Mouse (Mus musculus) embryonic facial prominence, embryonic 12.5 days (tissue): ENCODE measurements around the gene Ces1b. TPM values are rescaled to one million over a fixed set of nuclear protein-coding genes. Genes with fewer than 3 reads are reported as not detected.

Experiments
- ATAC-seq: fragments of 200-750 bp; cut with Nextera tagmentation; 2 replicates; pipeline ENCODE4 v1.8.0; 2017; ENCODE audit not compliant: insufficient number of reproducible peaks, insufficient read depth, low FRiP score, low TSS enrichment
- H3K27ac ChIP-seq: fragments of 300-500 bp; sonication (generic); 2 replicates; pipeline ENCODE4 v1.5.1; 2016; ENCODE audit warnings: mild to moderate bottlenecking
- H3K27me3 ChIP-seq: fragments of 300-500 bp; sonication (generic); 2 replicates; pipeline ENCODE4 v1.6.1; 2016; ENCODE audit warnings: mild to moderate bottlenecking, moderate library complexity
- H3K36me3 ChIP-seq: fragments of 300-500 bp; sonication (generic); 2 replicates; pipeline ENCODE4 v1.6.1; 2016; ENCODE audit warnings: mild to moderate bottlenecking
- H3K4me1 ChIP-seq: fragments of 300-500 bp; sonication (generic); 2 replicates; pipeline ENCODE4 v1.6.1; 2016
- H3K4me2 ChIP-seq: fragments of 300-500 bp; sonication (generic); replicated peaks from 2 replicates; pipeline ENCODE4 v1.6.1; 2016; ENCODE audit warnings: mild to moderate bottlenecking, moderate library complexity
- H3K4me3 ChIP-seq: fragments of 300-500 bp; sonication (generic); 2 replicates; pipeline ENCODE4 v1.5.1; 2016; ENCODE audit warnings: mild to moderate bottlenecking
- H3K9ac ChIP-seq: fragments of 300-500 bp; sonication (generic); 2 replicates; pipeline ENCODE4 v1.6.1; 2016; ENCODE audit warnings: mild to moderate bottlenecking, moderate library complexity
- H3K9me3 ChIP-seq: fragments of 300-500 bp; sonication (generic); 2 replicates; pipeline ENCODE4 v1.6.1; 2016; ENCODE audit warnings: mild to moderate bottlenecking, moderate library complexity
- WGBS: fragments of 180-500 bp; shearing (Covaris S2); methylation state at CpG from one replicate; pipeline ENCODE4 v1.1.7; 2016; 5-methylcytosine and 5-hydroxymethylcytosine counted together
- polyA plus RNA-seq: library from polyadenylated mRNA; unstranded; fragments of >200 nt; fragmentation: Nextera tagmentation; extraction: Ambion mirVana; gene quantifications from 2 replicates; pipeline ENCODE4 v1.2.1, GENCODE M21; 2016

Gene Ces1b
- polyA plus RNA-seq, 1 experiment from 2014 or later, result not detected

DNA sequence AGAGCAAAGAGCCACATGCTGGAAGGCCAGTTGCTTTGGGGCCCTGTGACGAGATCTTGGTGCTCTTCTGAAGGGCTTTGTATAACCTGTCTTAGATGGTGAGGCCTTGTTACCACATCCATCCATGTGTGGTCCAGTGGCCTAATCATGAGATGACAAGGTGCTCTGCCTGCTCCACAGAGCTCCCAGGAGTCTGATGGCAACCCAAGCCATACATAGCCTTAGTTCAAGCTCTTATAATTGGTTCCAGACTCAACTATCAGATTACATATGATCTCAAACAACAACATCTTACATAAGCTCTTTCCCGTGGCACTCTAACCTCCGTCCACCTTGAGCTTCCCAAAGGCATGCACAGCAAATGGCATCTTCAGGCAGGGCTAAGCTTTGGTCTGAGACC is 31.7 kb downstream of the Ces1b start, which contains the start of gene Ces1a:
Ces1a (minus strand) TSS at position 101 of the 400 bp plus-strand sequence.
- Histone ChIP-seq H3K36me3 (no peaks in the 10 kb centered on the region), H3K4me2 (no peak within 1 kb of the TSS), H3K27me3 (no peaks in the 10 kb centered on the region), H3K27ac (no peak within 1 kb of the TSS), H3K9me3 (no peaks in the 10 kb centered on the region), H3K4me3 (no peak within 1 kb of the TSS), H3K9ac (no peak within 1 kb of the TSS), H3K4me1 (peaks cover 8% of the 10 kb centered on the region)
- ATAC-seq, result no peak
- 34% methylated on average over 3 of the region's 3 CpGs for WGBS

DNA sequence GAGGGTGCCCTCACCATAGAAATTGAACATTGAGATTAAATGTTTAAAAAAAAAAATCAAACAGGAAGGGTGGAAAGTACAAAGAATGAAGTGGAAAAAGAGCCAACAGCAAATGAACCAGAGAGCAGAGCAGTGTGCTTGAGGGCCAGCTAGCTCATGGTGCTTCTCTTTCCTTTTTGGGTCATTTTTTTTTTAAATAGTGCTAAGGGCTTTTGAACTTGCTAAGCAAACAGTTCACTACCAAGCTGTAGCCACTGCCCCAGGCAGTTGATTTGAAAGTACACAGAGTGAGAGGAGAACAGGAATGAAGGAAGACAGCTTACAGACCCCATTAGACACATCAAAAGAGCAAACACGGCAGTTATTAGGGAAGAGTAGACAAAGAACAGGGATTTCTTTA is 36.7 kb downstream of the Ces1b start:
- ATAC-seq, result no peak
- Histone ChIP-seq H3K27ac (no peak overlapping the region), H3K4me2 (no peak overlapping the region), H3K4me1 (peaks cover 9% of the 10 kb centered on the region), H3K9me3 (no peaks in the 10 kb centered on the region), H3K4me3 (no peak overlapping the region), H3K36me3 (no peaks in the 10 kb centered on the region), H3K27me3 (no peaks in the 10 kb centered on the region), H3K9ac (no peak overlapping the region)
- WGBS, result 17% methylated on average over 1 of the region's 1 CpGs

DNA sequence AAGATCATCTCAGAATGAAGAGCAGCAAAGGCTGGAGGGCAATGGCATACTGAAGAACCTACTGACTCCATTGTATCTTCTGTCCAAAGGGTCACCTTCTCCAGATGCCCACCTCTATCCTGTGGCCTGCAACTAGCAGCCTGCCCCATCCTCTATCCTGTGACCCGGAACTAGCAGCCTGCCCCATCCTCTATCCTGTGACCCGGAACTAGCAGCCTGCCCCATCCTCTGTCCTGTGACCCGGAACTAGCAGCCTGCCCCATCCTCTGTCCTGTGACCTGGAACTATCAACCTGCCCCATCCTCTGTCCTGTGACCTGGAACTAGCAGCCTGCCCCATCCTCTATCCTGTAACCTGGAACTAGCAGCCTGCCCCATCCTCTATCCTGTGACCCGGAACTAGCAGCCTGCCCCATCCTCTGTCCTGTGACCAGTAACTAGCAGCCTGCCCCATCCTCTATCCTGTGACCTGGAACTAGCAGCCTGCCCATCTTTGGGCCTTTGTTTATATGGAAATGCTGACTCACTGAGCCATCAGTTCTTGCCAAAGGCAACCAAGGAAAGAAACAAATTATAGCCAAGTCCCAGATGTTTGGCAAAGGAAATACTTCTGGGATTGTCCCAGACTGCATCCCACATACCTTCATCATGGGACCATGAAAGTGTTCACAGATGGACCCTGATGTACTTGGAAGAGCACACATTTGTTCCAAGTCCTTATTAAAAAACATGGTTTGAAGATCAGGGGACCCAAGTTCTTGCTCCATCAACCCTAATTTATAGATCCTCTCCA is 38.8 kb downstream of the Ces1b start:
- ATAC-seq, result no peak
- no peak overlapping the region for H3K4me3 ChIP-seq
- WGBS, result 81% methylated on average over 4 of the region's 4 CpGs
- no peaks in the 10 kb centered on the region for H3K9me3 ChIP-seq
- H3K4me2 ChIP-seq, result no peak overlapping the region
- no peak overlapping the region for H3K9ac ChIP-seq
- H3K4me1 ChIP-seq, result peaks cover 6% of the 10 kb centered on the region; the same call in 1 of the 2 replicates
- no peaks in the 10 kb centered on the region for H3K36me3 ChIP-seq
- no peak overlapping the region for H3K27ac ChIP-seq
- H3K27me3 ChIP-seq, result no peaks in the 10 kb centered on the region

DNA sequence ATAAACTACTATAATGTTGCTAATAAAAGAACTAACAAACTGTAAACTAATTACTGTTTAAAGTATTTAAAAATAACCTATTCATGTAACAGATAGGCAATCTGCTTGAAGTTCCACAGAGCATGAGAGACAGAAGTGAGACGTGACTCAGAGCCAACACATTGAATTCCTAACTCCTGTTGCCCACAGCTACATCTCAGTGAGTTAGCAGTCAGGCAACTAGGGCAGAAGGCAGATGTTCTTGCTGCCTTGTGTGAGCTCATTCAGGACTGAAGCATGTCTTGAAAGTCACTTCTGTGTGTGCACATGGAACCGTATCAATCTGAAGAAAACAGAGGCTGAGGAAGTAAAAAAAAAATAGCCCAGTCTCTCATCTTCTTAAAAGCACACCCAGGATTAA is 39.6 kb downstream of the Ces1b start:
- WGBS, result 79% methylated on average over 2 of the region's 2 CpGs
- no peak overlapping the region for H3K27ac ChIP-seq
- H3K36me3 ChIP-seq, result no peaks in the 10 kb centered on the region
- no peak overlapping the region for H3K9ac ChIP-seq
- ATAC-seq, result no peak
- H3K4me1 ChIP-seq, result peaks cover 6% of the 10 kb centered on the region; the same call in 1 of the 2 replicates
- H3K4me2 ChIP-seq, result no peak overlapping the region
- H3K4me3 ChIP-seq, result no peak overlapping the region
- no peaks in the 10 kb centered on the region for H3K9me3 ChIP-seq
- H3K27me3 ChIP-seq, result no peaks in the 10 kb centered on the region

DNA sequence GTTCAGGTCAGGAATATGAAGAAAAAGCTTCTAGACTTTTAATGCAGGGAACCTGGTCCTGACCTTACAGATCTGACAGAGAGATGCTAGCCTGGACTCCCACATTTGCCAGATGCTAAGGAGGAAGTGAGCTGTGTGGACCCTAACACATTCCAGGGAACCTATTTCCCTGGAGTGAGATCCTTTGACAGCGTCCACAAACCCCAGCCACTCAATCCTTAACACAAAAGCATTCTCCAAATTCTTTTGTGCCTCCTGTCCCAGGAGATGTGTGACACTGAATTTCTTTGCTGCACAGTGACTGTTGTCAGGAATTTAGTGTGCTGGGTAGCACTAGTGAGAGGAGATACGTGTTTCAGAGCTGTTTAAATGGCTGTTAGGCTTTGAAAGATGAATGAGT is 41.0 kb downstream of the Ces1b start:
- no peaks in the 10 kb centered on the region for H3K9me3 ChIP-seq
- no peaks in the 10 kb centered on the region for H3K36me3 ChIP-seq
- no peak overlapping the region for H3K27ac ChIP-seq
- no peak overlapping the region for H3K4me3 ChIP-seq
- no peak overlapping the region for H3K4me2 ChIP-seq
- no peaks in the 10 kb centered on the region for H3K27me3 ChIP-seq
- no peak for ATAC-seq
- H3K9ac ChIP-seq, result no peak overlapping the region
- WGBS, result 10% methylated on average over 2 of the region's 2 CpGs
- peaks cover 6% of the 10 kb centered on the region; the same call in 1 of the 2 replicates for H3K4me1 ChIP-seq

DNA sequence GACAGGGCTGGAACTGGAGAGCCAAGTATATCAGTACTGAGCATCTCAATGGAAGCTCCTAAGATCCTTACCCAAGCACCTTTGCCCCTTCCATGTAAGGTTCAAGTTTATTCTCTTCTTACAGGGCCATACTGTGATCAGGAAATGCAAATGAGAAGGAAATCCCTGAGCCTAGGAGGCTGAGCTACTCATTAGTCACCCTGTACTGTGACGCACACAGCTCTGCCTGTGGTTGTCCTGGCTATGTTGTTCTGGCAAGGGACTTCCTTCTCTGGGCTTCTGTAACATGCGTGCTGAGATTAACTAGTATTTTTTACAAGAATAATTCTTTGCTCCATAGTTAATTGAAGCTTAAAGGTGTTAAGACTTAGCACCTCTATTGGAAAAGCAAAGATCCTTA is 49.2 kb downstream of the Ces1b start:
- Histone ChIP-seq H3K4me1 (no peaks in the 10 kb centered on the region), H3K9ac (no peak overlapping the region), H3K27ac (no peak overlapping the region), H3K36me3 (no peaks in the 10 kb centered on the region), H3K4me2 (no peak overlapping the region), H3K27me3 (no peaks in the 10 kb centered on the region), H3K4me3 (no peak overlapping the region), H3K9me3 (no peaks in the 10 kb centered on the region)
- ATAC-seq, result no peak
- 77% methylated on average over 2 of the region's 2 CpGs for WGBS

DNA sequence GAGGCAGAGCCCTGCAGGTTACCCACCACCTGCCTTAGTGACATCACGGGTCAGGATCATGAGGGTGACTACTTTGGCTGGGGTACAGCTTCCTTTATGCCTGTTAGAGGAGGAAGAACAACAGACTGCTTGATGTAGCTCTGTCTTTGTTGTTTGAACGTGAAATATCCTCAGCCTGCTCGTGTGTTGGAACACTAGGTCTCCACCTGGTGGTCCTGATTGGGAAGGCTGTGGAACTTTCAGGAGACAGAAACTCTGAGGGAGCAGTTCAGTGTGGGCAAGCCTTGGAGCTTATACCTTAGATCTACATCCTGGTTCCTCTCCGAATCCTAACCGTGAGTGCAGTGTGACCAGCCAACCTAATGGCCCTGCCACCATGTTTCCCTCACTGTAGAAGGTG is 58.1 kb downstream of the Ces1b start:
- no peaks in the 10 kb centered on the region for H3K36me3 ChIP-seq
- no peaks in the 10 kb centered on the region for H3K4me1 ChIP-seq
- no peaks in the 10 kb centered on the region for H3K9me3 ChIP-seq
- H3K4me2 ChIP-seq, result no peak overlapping the region
- H3K9ac ChIP-seq, result no peak overlapping the region
- no peaks in the 10 kb centered on the region for H3K27me3 ChIP-seq
- no peak overlapping the region for H3K27ac ChIP-seq
- H3K4me3 ChIP-seq, result no peak overlapping the region
- ATAC-seq, result no peak
- 74% methylated on average over 5 of the region's 5 CpGs for WGBS

DNA sequence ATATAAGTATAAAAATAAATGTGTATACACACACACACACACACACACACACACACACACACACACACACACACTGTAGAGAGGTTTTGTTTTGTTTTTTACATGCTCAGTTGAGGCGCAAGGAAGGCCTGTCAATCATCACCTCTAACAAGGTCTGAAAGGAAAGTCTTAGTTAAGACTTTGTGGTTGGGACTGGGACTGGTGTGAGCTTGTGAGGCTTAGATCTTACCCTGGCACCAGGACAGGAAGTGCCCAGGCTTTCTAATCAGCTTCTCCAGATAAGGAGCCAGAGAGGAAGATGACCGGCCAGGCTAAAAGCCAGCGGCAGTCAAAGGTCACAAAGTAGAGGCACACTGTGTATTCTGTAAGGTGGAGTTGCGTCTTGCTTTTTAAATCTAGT is 65.5 kb downstream of the Ces1b start:
- ATAC-seq, result no peak
- no peak overlapping the region for H3K4me3 ChIP-seq
- no peaks in the 10 kb centered on the region for H3K36me3 ChIP-seq
- no peaks in the 10 kb centered on the region for H3K27me3 ChIP-seq
- H3K4me1 ChIP-seq, result no peaks in the 10 kb centered on the region
- WGBS, result 69% methylated on average over 4 of the region's 4 CpGs
- H3K4me2 ChIP-seq, result no peak overlapping the region
- H3K9ac ChIP-seq, result no peak overlapping the region
- H3K27ac ChIP-seq, result no peak overlapping the region
- no peaks in the 10 kb centered on the region for H3K9me3 ChIP-seq

DNA sequence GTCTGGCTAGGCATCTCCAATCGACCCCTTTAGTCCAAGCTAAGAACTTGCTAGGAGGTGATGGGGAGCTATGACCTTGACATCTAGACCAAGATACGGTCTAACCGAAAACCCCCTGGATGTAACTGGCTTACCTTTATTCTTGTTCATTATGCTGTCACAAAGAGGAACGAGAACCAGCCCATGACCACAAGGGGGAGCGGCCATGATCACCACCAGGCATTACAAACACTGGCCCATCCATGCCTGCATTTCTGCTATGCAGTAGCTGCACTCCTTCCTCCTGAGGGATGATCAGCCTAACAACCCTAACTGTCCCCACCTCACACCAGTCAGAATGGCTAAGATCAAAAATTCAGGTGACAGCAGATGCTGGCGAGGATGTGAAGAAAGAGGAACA is 67.6 kb downstream of the Ces1b start:
- no peaks in the 10 kb centered on the region for H3K4me1 ChIP-seq
- H3K36me3 ChIP-seq, result no peaks in the 10 kb centered on the region
- no peak for ATAC-seq
- no peak overlapping the region for H3K4me3 ChIP-seq
- no peaks in the 10 kb centered on the region for H3K27me3 ChIP-seq
- H3K4me2 ChIP-seq, result no peak overlapping the region
- no peak overlapping the region for H3K27ac ChIP-seq
- no peak overlapping the region for H3K9ac ChIP-seq
- H3K9me3 ChIP-seq, result no peaks in the 10 kb centered on the region
- 72% methylated on average over 6 of the region's 6 CpGs for WGBS

DNA sequence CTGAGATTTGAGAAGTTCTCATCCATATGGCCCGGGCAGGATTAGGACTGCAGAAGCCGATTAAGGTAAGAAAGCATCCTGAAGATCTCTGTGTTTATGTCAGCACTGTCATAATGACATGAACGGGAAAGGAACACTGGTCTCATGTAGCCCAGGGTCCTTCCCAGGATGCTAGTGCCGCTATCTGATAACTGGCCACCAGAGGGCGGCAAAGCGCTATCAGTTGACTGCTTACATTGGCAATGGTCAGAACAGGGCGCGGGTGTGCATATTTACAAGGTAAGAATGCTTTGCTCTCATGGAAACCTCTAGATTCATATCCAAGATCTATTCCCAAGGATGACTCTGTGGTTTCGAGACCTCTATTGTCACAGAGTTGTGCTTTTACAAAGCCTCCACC is 68.4 kb downstream of the Ces1b start:
- Histone ChIP-seq H3K27ac (no peak overlapping the region), H3K4me3 (no peak overlapping the region), H3K4me1 (no peaks in the 10 kb centered on the region), H3K4me2 (no peak overlapping the region), H3K36me3 (no peaks in the 10 kb centered on the region), H3K9me3 (no peaks in the 10 kb centered on the region), H3K27me3 (no peaks in the 10 kb centered on the region), H3K9ac (no peak overlapping the region)
- 11% methylated on average over 9 of the region's 9 CpGs for WGBS
- ATAC-seq, result no peak

DNA sequence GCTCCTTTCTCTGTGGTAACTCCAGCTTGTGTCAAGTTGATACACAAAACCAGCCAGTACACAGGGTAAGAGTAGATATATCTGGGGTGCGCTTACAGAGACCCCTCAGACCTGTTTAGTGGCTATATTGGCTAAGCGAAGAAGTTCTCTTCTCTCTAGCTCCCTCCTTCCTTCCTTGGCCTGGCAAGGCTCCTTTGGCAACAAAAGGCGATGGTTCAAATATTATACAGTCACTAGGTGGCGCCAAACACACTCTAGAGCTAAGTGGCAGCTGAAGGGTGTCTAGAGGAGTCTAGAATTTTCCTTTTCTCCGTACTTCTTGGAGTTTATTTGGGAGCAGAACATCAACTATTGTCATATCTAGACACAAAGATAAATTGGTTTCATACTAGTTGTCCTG is 69.5 kb downstream of the Ces1b start:
- no peaks in the 10 kb centered on the region for H3K36me3 ChIP-seq
- H3K4me2 ChIP-seq, result no peak overlapping the region
- 26% methylated on average over 5 of the region's 5 CpGs for WGBS
- H3K9ac ChIP-seq, result no peak overlapping the region
- no peak for ATAC-seq
- no peak overlapping the region for H3K4me3 ChIP-seq
- no peaks in the 10 kb centered on the region for H3K9me3 ChIP-seq
- no peaks in the 10 kb centered on the region for H3K27me3 ChIP-seq
- no peak overlapping the region for H3K27ac ChIP-seq
- no peaks in the 10 kb centered on the region for H3K4me1 ChIP-seq
